Mouse (Mus musculus) liver, postnatal 0 days (tissue): ENCODE measurements around the gene Dnm1. TPM values are rescaled to one million over a fixed set of nuclear protein-coding genes. Genes with fewer than 3 reads are reported as not detected.

Experiments
- ATAC-seq: fragments of 200-750 bp; cut with Nextera tagmentation; 2 replicates; pipeline ENCODE4 v1.8.0; 2017; ENCODE audit warnings: mild to moderate bottlenecking, moderate library complexity
- DNase-seq: peaks from one replicate; pipeline ENCODE4 v3.0.0-alpha.2; 2016
- H3K27ac ChIP-seq: fragments of 300-500 bp; sonication (generic); 2 replicates; pipeline ENCODE4 v1.5.1; 2014; ENCODE audit warnings: antibody characterized with exemption, moderate library complexity, mild to moderate bottlenecking, low read depth
- H3K27me3 ChIP-seq: fragments of 300-500 bp; sonication (generic); 2 replicates; pipeline ENCODE4 v1.6.1; 2014; ENCODE audit warnings: low read length, control low read depth, mixed read lengths; ENCODE audit not compliant: insufficient read depth
- H3K36me3 ChIP-seq: fragments of 300-500 bp; sonication (generic); replicated peaks from 2 replicates; pipeline ENCODE4 v1.6.1; 2014; ENCODE audit warnings: mild to moderate bottlenecking, control low read depth, low read length, moderate library complexity, mixed read lengths; ENCODE audit not compliant: insufficient read depth
- H3K4me1 ChIP-seq: fragments of 300-500 bp; sonication (generic); 2 replicates; pipeline ENCODE4 v1.6.1; 2014; ENCODE audit warnings: antibody characterized with exemption, mild to moderate bottlenecking, control low read depth; ENCODE audit not compliant: insufficient read depth
- H3K4me2 ChIP-seq: fragments of 300-500 bp; sonication (generic); 2 replicates; pipeline ENCODE4 v1.6.1; 2014; ENCODE audit warnings: low read depth, mild to moderate bottlenecking, low read length, moderate library complexity, mixed read lengths
- H3K4me3 ChIP-seq: fragments of 300-500 bp; sonication (generic); 2 replicates; pipeline ENCODE4 v1.5.1; 2014; ENCODE audit warnings: low read depth, low read length
- H3K9ac ChIP-seq: fragments of 300-500 bp; sonication (generic); replicated peaks from 2 replicates; pipeline ENCODE4 v1.6.1; 2014; ENCODE audit warnings: mild to moderate bottlenecking, moderate library complexity
- H3K9me3 ChIP-seq: fragments of 300-500 bp; sonication (generic); 2 replicates; pipeline ENCODE4 v1.6.1; 2016; ENCODE audit warnings: mild to moderate bottlenecking, control low read depth, low read length, mixed read lengths
- CTCF ChIP-seq: sonication (generic); IDR thresholded peaks from 2 replicates; pipeline ENCODE4 v1.5.1; 2016; ENCODE audit warnings: antibody characterized with exemption, low read depth
- EP300 ChIP-seq: IDR thresholded peaks from 2 replicates; pipeline ENCODE4 v1.6.1; 2016; ENCODE audit warnings: antibody characterized with exemption, low read depth, mild to moderate bottlenecking
- WGBS: fragments of 180-500 bp; shearing (Covaris S2); extraction: QIAGEN DNeasy Blood & Tissue Kit; methylation state at CpG from one replicate; pipeline ENCODE4 v1.1.7; 2014; ENCODE audit not compliant: insufficient replicate concordance; 5-methylcytosine and 5-hydroxymethylcytosine counted together
- microRNA-seq: library from miRNA; unstranded; fragments of <30 nt; microRNA quantifications from one replicate; pipeline ENCODE4, GENCODE M21; 2016
- polyA plus RNA-seq: library from polyadenylated mRNA; unstranded; fragments of >200 nt; fragmentation: Nextera tagmentation; extraction: Ambion mirVana; gene quantifications from 2 replicates; pipeline ENCODE4 v1.2.1, GENCODE M21; 2015

The Dnm1 gene
- polyA plus RNA-seq, 1 experiment from 2014 or later = 0.25 TPM

GRCm38 (mm10) chr2:32258887-32259533, 94.1 kb downstream of the Dnm1 start:
- Histone ChIP-seq H3K4me3 (peak overlapping the region; percentile 95), H3K27me3 (no peaks in the 10 kb centered on the region), H3K9me3 (no peaks in the 10 kb centered on the region), H3K36me3 (peaks cover 20% of the 10 kb centered on the region), H3K27ac (peak overlapping the region; percentile 81), H3K9ac (peak overlapping the region; percentile 90), H3K4me2 (peak overlapping the region; percentile 85), H3K4me1 (peaks cover 16% of the 10 kb centered on the region)
- DNase-seq (no peak), ATAC-seq (no peak)
- WGBS = 41% methylated on average over 6 of the region's 6 CpGs
- TF ChIP-seq EP300 (no peak), CTCF (no peak)

Small RNAs within 50 kb of the gene (microRNA-seq; reads per million reads assigned to microRNA genes)
- not detected for gene Gm23363
- gene Mir199b = 38.9 reads per million, percentile 34 among the genes with 10 or more reads in this experiment

Other genes with a start within 250 kb of the Dnm1 start
- 7.5 and 8.4 TPM in 2 replicates for gene Prrc2b, start 202.3 kb downstream of the Dnm1 start, polyA plus RNA-seq
- gene Pomt1, start 116.7 kb downstream of the Dnm1 start, polyA plus RNA-seq = 6.3 and 6.4 TPM in 2 replicates
- 26.9 and 33.3 TPM in 2 replicates for gene Uck1, start 93.2 kb downstream of the Dnm1 start, polyA plus RNA-seq
- gene Golga2, start 66.0 kb downstream of the Dnm1 start, polyA plus RNA-seq = 5.8 and 7.0 TPM in 2 replicates
- gene Swi5, start 65.3 kb downstream of the Dnm1 start, polyA plus RNA-seq = 188 and 209 TPM in 2 replicates
- 9.0 and 9.9 TPM in 2 replicates for gene Ciz1, start 1.0 kb downstream of the Dnm1 start, polyA plus RNA-seq
- 30.1 and 32.2 TPM in 2 replicates for gene 1110008P14Rik, start 28.6 kb upstream of the Dnm1 start, polyA plus RNA-seq
- 411 and 419 TPM in 2 replicates for gene Lcn2, start 34.9 kb upstream of the Dnm1 start, polyA plus RNA-seq
- gene Ptges2, start 42.6 kb upstream of the Dnm1 start, polyA plus RNA-seq = 13.8 and 15.7 TPM in 2 replicates
- gene Naif1, start 97.1 kb upstream of the Dnm1 start, polyA plus RNA-seq = 1.6 and 1.8 TPM in 2 replicates
- gene Slc25a25, start 98.1 kb upstream of the Dnm1 start, polyA plus RNA-seq = 32.4 and 36.9 TPM in 2 replicates
- 4.8 and 6.1 TPM in 2 replicates for gene Fam102a, start 182.0 kb upstream of the Dnm1 start, polyA plus RNA-seq
- gene Dpm2, start 217.5 kb upstream of the Dnm1 start, polyA plus RNA-seq = 37.0 and 41.7 TPM in 2 replicates
- gene Pip5kl1, start 221.5 kb upstream of the Dnm1 start, polyA plus RNA-seq = not detected in 2 replicates
- gene 9430097D07Rik, start 222.3 kb upstream of the Dnm1 start, polyA plus RNA-seq = not detected in 2 replicates
- gene St6galnac4, start 233.8 kb upstream of the Dnm1 start, polyA plus RNA-seq = 4.3 and 5.8 TPM in 2 replicates
- 14.0 and 15.9 TPM in 2 replicates for gene St6galnac6, start 246.4 kb upstream of the Dnm1 start, polyA plus RNA-seq